Mouse (Mus musculus) spleen, embryonic (tissue): ENCODE data around the gene Pgam1.
"Not testable (repeated sequence)": the region's sequence is repeated elsewhere in the genome, so short reads cannot be mapped to it uniquely, and the experiment has no call there.

ENCODE experiments used
- CTCF ChIA-PET: fragments of 350-600 bp; sonication (Branson Sonifier 250); formaldehyde crosslinking; loops from one replicate; lab custom pipeline; 2022; lab: Charles Lee

Gene Pgam1

GRCm38 (mm10) chr19:41911178-41912073, at the start of gene Pgam1:
TSS of gene Pgam1 (plus strand) at chr19:41911923.
- CTCF ChIA-PET = interaction anchor here (0.6 to 1.0 kb wide), 2 partner anchors 10 to 11 kb away, joined by 3 to 4 read pairs; no protein-coding TSS in a partner anchor

- CTCF ChIA-PET = interaction anchor here (0.7 kb wide), 1 partner anchor 25 kb away, joined by 4 read pairs; no protein-coding TSS in a partner anchor
These were observed 45.0 kb upstream of the Pgam1 start for GRCm38 (mm10) chr19:41866707-41867106.

- CTCF ChIA-PET = interaction anchor here (0.5 to 0.6 kb wide), 2 partner anchors 25 to 64 kb away, joined by 5 to 8 read pairs; no protein-coding TSS in a partner anchor
These were observed 42.4 kb upstream of the Pgam1 start for GRCm38 (mm10) chr19:41869296-41869695.

GRCm38 (mm10) chr19:41869946-41870345, 41.8 kb upstream of the Pgam1 start:
- CTCF ChIA-PET = not testable (repeated sequence)

GRCm38 (mm10) chr19:41872285-41872684, 39.4 kb upstream of the Pgam1 start:
- CTCF ChIA-PET = no interaction called here

GRCm38 (mm10) chr19:41874356-41874755, 37.4 kb upstream of the Pgam1 start:
- CTCF ChIA-PET = no interaction called here

- CTCF ChIA-PET = no interaction called here
These were observed 29.9 kb upstream of the Pgam1 start for GRCm38 (mm10) chr19:41881842-41882241.

- CTCF ChIA-PET = interaction anchor here (0.6 kb wide), 1 partner anchor 1363 kb away, joined by 3 read pairs; no protein-coding TSS in a partner anchor
These were observed 27.8 kb upstream of the Pgam1 start for GRCm38 (mm10) chr19:41883882-41884281.

GRCm38 (mm10) chr19:41888191-41888590, 23.5 kb upstream of the Pgam1 start:
- CTCF ChIA-PET = no interaction called here

- CTCF ChIA-PET = no interaction called here
These were observed 16.8 kb upstream of the Pgam1 start for GRCm38 (mm10) chr19:41894959-41895358.

GRCm38 (mm10) chr19:41895460-41896318, 16.0 kb upstream of the Pgam1 start, which contains the start of gene Rrp12:
TSS of gene Rrp12 (minus strand) at chr19:41896173.
- CTCF ChIA-PET = interaction anchor here (0.6 kb wide), 1 partner anchor 98 kb away, joined by 8 read pairs; no protein-coding TSS in a partner anchor

GRCm38 (mm10) chr19:41896319-41896711, 15.4 kb upstream of the Pgam1 start:
- CTCF ChIA-PET = no interaction called here

GRCm38 (mm10) chr19:41898860-41899259, 12.9 kb upstream of the Pgam1 start:
- CTCF ChIA-PET = no interaction called here

- CTCF ChIA-PET = interaction anchor here (0.6 to 1.0 kb wide), 2 partner anchors 8 to 10 kb away, joined by 3 to 4 read pairs; no protein-coding TSS in a partner anchor
These were observed 11.1 kb upstream of the Pgam1 start for GRCm38 (mm10) chr19:41900495-41901090.

GRCm38 (mm10) chr19:41901696-41902095, 10.0 kb upstream of the Pgam1 start:
- CTCF ChIA-PET = interaction anchor here (0.7 kb wide), 1 partner anchor 9 kb away, joined by 3 read pairs; no protein-coding TSS in a partner anchor

GRCm38 (mm10) chr19:41902848-41903593, 8.7 kb upstream of the Pgam1 start:
- CTCF ChIA-PET = interaction anchor here (0.7 kb wide), 1 partner anchor 1229 kb away, joined by 3 read pairs; no protein-coding TSS in a partner anchor

GRCm38 (mm10) chr19:41905246-41905645, 6.5 kb upstream of the Pgam1 start:
- CTCF ChIA-PET = interaction anchor here (0.7 kb wide), 1 partner anchor 8 kb away, joined by 16 read pairs; no protein-coding TSS in a partner anchor

GRCm38 (mm10) chr19:41906311-41907078, 5.2 kb upstream of the Pgam1 start:
- CTCF ChIA-PET = no interaction called here

- CTCF ChIA-PET = no interaction called here
These were observed 4.5 kb upstream of the Pgam1 start for GRCm38 (mm10) chr19:41907079-41907760.
